21 mouse cellular contexts compared by ENCODE assay signal in the genomic region with DNA sequence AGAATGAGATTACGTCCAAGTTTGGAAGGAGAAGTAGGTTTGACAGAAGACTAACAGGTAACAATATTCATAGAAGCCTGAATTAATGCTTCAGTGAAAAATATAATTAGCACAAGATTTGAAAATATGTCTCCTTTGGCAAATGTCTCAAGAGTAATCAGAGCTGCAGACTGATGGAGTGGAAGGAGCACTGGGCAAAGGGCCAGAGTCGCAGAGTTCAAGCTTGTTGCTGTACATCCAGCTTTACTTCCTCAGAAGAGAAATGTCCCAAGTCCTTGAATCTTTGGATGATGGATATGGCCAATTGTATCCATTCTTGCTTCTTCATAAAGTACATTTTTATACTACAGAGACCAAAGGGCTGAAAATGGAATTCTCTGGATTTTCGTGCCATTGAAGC. TPM values are rescaled to one million over a fixed set of nuclear protein-coding genes. Genes with fewer than 3 reads are reported as not detected.
DNase-seq lines count a peak whose midpoint lies in the region.
"Had no signal": no experiment of that assay in that cellular context is flagged by ENCODE, and none has a peak within 500 bp of the region (broad histone marks: within the 10 kb centered on the region; RNA-seq: fewer than 3 reads in every experiment).

No protein-coding gene starts in this region.

- no peaks in the 10 kb centered on the region for H3K9me3 ChIP-seq in heart, embryonic 10.5 days
- H3K9me3 ChIP-seq: embryonic facial prominence, embryonic 12.5 days; forebrain, embryonic 10.5 days; liver, embryonic 12.5 days; midbrain, embryonic 10.5 days; neural tube, embryonic 12.5 days had no signal

- no peaks in the 10 kb centered on the region for H3K4me1 ChIP-seq in heart, embryonic 10.5 days
- H3K4me1 ChIP-seq: embryonic facial prominence, embryonic 12.5 days; forebrain, embryonic 10.5 days; liver, embryonic 12.5 days; midbrain, embryonic 10.5 days; neural tube, embryonic 12.5 days had no signal

- H3K27me3 ChIP-seq in heart, embryonic 10.5 days (ENCODE audit: insufficient read depth, poor library complexity, severe bottlenecking) = no peaks in the 10 kb centered on the region
- H3K27me3 ChIP-seq: embryonic facial prominence, embryonic 12.5 days; liver, embryonic 12.5 days; neural tube, embryonic 12.5 days had no signal

- WGBS in heart, embryonic 10.5 days = 74% methylated on average over 3 of the region's 3 CpGs

- H3K36me3 ChIP-seq in heart, embryonic 10.5 days = no peaks in the 10 kb centered on the region
- H3K36me3 ChIP-seq: embryonic facial prominence, embryonic 12.5 days; forebrain, embryonic 10.5 days; liver, embryonic 12.5 days; midbrain, embryonic 10.5 days; neural tube, embryonic 12.5 days had no signal

- no peak overlapping the region for H3K4me3 ChIP-seq in heart, embryonic 10.5 days
- H3K4me3 ChIP-seq: embryonic facial prominence, embryonic 12.5 days; forebrain, embryonic 10.5 days; liver, embryonic 12.5 days; midbrain, embryonic 10.5 days; myocyte; neural tube, embryonic 12.5 days had no signal

- peak; percentile 13 for DNase-seq in heart, postnatal 4 days
- no peak for DNase-seq in heart, embryonic 10.5 days (ENCODE audit: low spot score)
- peak; percentile 73 to 78 for DNase-seq in kidney, postnatal 4 days
- DNase-seq in kidney, adult 8-10 months = no peak
- peak; percentile 82 for DNase-seq in Muller cell, postnatal 12 days (ENCODE audit: inconsistent ontology term)
- DNase-seq in adipocyte (ENCODE audit: low spot score) = peak; percentile 51
- no peak for DNase-seq in T-cell, adult 2 months (ENCODE audit: low spot score)
- DNase-seq: adrenal gland, postnatal 10 days; B cell, adult 2 months; cerebellum, adult 11 months; forebrain, postnatal 0 days; heart, postnatal 14 days; kidney, adult 9 months; liver, postnatal 0 days; thymus, postnatal 4 days had no signal

- H3K27ac ChIP-seq in heart, embryonic 10.5 days = no peak overlapping the region
- H3K27ac ChIP-seq: embryonic facial prominence, embryonic 12.5 days; forebrain, embryonic 10.5 days; liver, embryonic 12.5 days; midbrain, embryonic 10.5 days; neural tube, embryonic 12.5 days had no signal

RNA-seq across cellular contexts. Expression of gene Ahr, which starts 8.0 kb away (rescaled TPM):
- total RNA-seq in heart, postnatal 4 days (2021) = 1 to 10 TPM; 4.8 to 5.6 TPM
- 1.2 and 2.2 TPM in 2 replicates for polyA plus RNA-seq in heart, embryonic 10.5 days (2016; fragmentation: Nextera tagmentation; extraction: Ambion mirVana)

Comparison
In these comparisons a context has a peak if more than half of its experiments do, and no peak if none do; other contexts are left out.
1. DNase-seq: peak in heart, postnatal 4 days (single experiment), kidney, postnatal 4 days (2 of 2), Muller cell, postnatal 12 days (single experiment) and adipocyte (single experiment); none in heart, embryonic 10.5 days (single experiment), kidney, adult 8-10 months (0 of 2) and T-cell, adult 2 months (single experiment).